Mouse (Mus musculus): ENCODE measurements around the gene Mab21l2. TPM values are rescaled to one million over a fixed set of nuclear protein-coding genes. Genes with fewer than 3 reads are reported as not detected.

Mab21l2 gene
- polyA plus RNA-seq, 1 experiment from 2014 or later: 1.5 TPM

GRCm38 (mm10) chr3:86560281-86561022 is 12.0 kb upstream of the Mab21l2 start:
- Histone ChIP-seq H3K36me3 (ENCODE audit: control insufficient read depth, insufficient read depth, low read length) (no peaks in the 10 kb centered on the region), H3K4me3 (ENCODE audit: control insufficient read depth in 1 of 2, insufficient read depth in 1 of 2, low read depth in 1 of 2, low read length in 2 of 2) (no peak overlapping the region), H3K27ac (replicated peaks in 1 of 2; ENCODE audit: control insufficient read depth in 1 of 2, insufficient read depth in 1 of 2, low read depth in 2 of 2, low read length in 2 of 2) (no peak overlapping the region), H3K9ac (ENCODE audit: low read length) (no peak overlapping the region), H3K4me2 (ENCODE audit: low read length) (no peak overlapping the region), H3K27me3 (ENCODE audit: control insufficient read depth, insufficient read depth, low read length) (no peaks in the 10 kb centered on the region), H3K4me1 (ENCODE audit: control insufficient read depth in 2 of 2, insufficient read depth in 2 of 2, low read length in 2 of 2) (no peaks in the 10 kb centered on the region), H3K9me3 (ENCODE audit: control insufficient read depth, low read length) (no peaks in the 10 kb centered on the region)
- 84% methylated on average over 4 of the region's 4 CpGs for WGBS
- ATAC-seq (ENCODE audit: insufficient number of reproducible peaks, insufficient read depth, low FRiP score, low read depth): no peak

- 71% methylated on average over 4 of the region's 4 CpGs for WGBS
- no peaks in the 10 kb centered on the region for H3K27me3 ChIP-seq (ENCODE audit: control insufficient read depth, insufficient read depth, low read length)
- no peak overlapping the region for H3K4me3 ChIP-seq (ENCODE audit: control insufficient read depth in 1 of 2, insufficient read depth in 1 of 2, low read depth in 1 of 2, low read length in 2 of 2)
- H3K36me3 ChIP-seq (ENCODE audit: control insufficient read depth, insufficient read depth, low read length): no peaks in the 10 kb centered on the region
- ATAC-seq (ENCODE audit: insufficient number of reproducible peaks, insufficient read depth, low FRiP score, low read depth): no peak
- H3K9ac ChIP-seq (ENCODE audit: low read length): no peak overlapping the region
- no peaks in the 10 kb centered on the region for H3K9me3 ChIP-seq (ENCODE audit: control insufficient read depth, low read length)
- H3K4me2 ChIP-seq (ENCODE audit: low read length): no peak overlapping the region
- H3K4me1 ChIP-seq (ENCODE audit: control insufficient read depth in 2 of 2, insufficient read depth in 2 of 2, low read length in 2 of 2): no peaks in the 10 kb centered on the region
- no peak overlapping the region for H3K27ac ChIP-seq (replicated peaks in 1 of 2; ENCODE audit: control insufficient read depth in 1 of 2, insufficient read depth in 1 of 2, low read depth in 2 of 2, low read length in 2 of 2)
These were observed 11.2 kb upstream of the Mab21l2 start for GRCm38 (mm10) chr3:86559635-86560034.

GRCm38 (mm10) chr3:86558976-86559375 is 10.5 kb upstream of the Mab21l2 start:
- Histone ChIP-seq H3K4me2 (ENCODE audit: low read length) (no peak overlapping the region), H3K4me1 (ENCODE audit: control insufficient read depth in 2 of 2, insufficient read depth in 2 of 2, low read length in 2 of 2) (no peaks in the 10 kb centered on the region), H3K36me3 (ENCODE audit: control insufficient read depth, insufficient read depth, low read length) (no peaks in the 10 kb centered on the region), H3K9me3 (ENCODE audit: control insufficient read depth, low read length) (no peaks in the 10 kb centered on the region), H3K4me3 (ENCODE audit: control insufficient read depth in 1 of 2, insufficient read depth in 1 of 2, low read depth in 1 of 2, low read length in 2 of 2) (no peak overlapping the region), H3K9ac (ENCODE audit: low read length) (no peak overlapping the region), H3K27ac (replicated peaks in 1 of 2; ENCODE audit: control insufficient read depth in 1 of 2, insufficient read depth in 1 of 2, low read depth in 2 of 2, low read length in 2 of 2) (no peak overlapping the region), H3K27me3 (ENCODE audit: control insufficient read depth, insufficient read depth, low read length) (no peaks in the 10 kb centered on the region)
- ATAC-seq (ENCODE audit: insufficient number of reproducible peaks, insufficient read depth, low FRiP score, low read depth): no peak
- WGBS: 39% methylated on average over 1 of the region's 1 CpGs

- 67% methylated on average over 5 of the region's 5 CpGs for WGBS
- Histone ChIP-seq H3K9me3 (ENCODE audit: control insufficient read depth, low read length) (no peaks in the 10 kb centered on the region), H3K9ac (ENCODE audit: low read length) (no peak overlapping the region), H3K4me1 (ENCODE audit: control insufficient read depth in 2 of 2, insufficient read depth in 2 of 2, low read length in 2 of 2) (peaks cover 5 to 14% of the 10 kb centered on the region in 2 experiments; a peak in 3 of 4 replicates), H3K27ac (replicated peaks in 1 of 2; ENCODE audit: control insufficient read depth in 1 of 2, insufficient read depth in 1 of 2, low read depth in 2 of 2, low read length in 2 of 2) (no peak overlapping the region), H3K36me3 (ENCODE audit: control insufficient read depth, insufficient read depth, low read length) (no peaks in the 10 kb centered on the region), H3K4me2 (ENCODE audit: low read length) (no peak overlapping the region), H3K4me3 (ENCODE audit: control insufficient read depth in 1 of 2, insufficient read depth in 1 of 2, low read depth in 1 of 2, low read length in 2 of 2) (no peak overlapping the region), H3K27me3 (ENCODE audit: control insufficient read depth, insufficient read depth, low read length) (peaks cover 32% of the 10 kb centered on the region)
- ATAC-seq (ENCODE audit: insufficient number of reproducible peaks, insufficient read depth, low FRiP score, low read depth): no peak
These were observed 3.7 kb upstream of the Mab21l2 start for GRCm38 (mm10) chr3:86552170-86552569.

- Histone ChIP-seq H3K9me3 (ENCODE audit: control insufficient read depth, low read length) (no peaks in the 10 kb centered on the region), H3K36me3 (ENCODE audit: control insufficient read depth, insufficient read depth, low read length) (no peaks in the 10 kb centered on the region), H3K27me3 (ENCODE audit: control insufficient read depth, insufficient read depth, low read length) (peaks cover 32% of the 10 kb centered on the region), H3K27ac (replicated peaks in 1 of 2; ENCODE audit: control insufficient read depth in 1 of 2, insufficient read depth in 1 of 2, low read depth in 2 of 2, low read length in 2 of 2) (no peak overlapping the region), H3K9ac (ENCODE audit: low read length) (no peak overlapping the region), H3K4me2 (ENCODE audit: low read length) (peak overlapping the region; percentile 15), H3K4me3 (ENCODE audit: control insufficient read depth in 1 of 2, insufficient read depth in 1 of 2, low read depth in 1 of 2, low read length in 2 of 2) (no peak overlapping the region), H3K4me1 (ENCODE audit: control insufficient read depth in 2 of 2, insufficient read depth in 2 of 2, low read length in 2 of 2) (peaks cover 5 to 23% of the 10 kb centered on the region in 2 experiments)
- ATAC-seq (ENCODE audit: insufficient number of reproducible peaks, insufficient read depth, low FRiP score, low read depth): no peak
- 43% methylated on average over 8 of the region's 8 CpGs for WGBS
These were observed 2.7 kb upstream of the Mab21l2 start for GRCm38 (mm10) chr3:86551011-86551728.

- no peaks in the 10 kb centered on the region for H3K36me3 ChIP-seq (ENCODE audit: control insufficient read depth, insufficient read depth, low read length)
- H3K27ac ChIP-seq (replicated peaks in 1 of 2; ENCODE audit: control insufficient read depth in 1 of 2, insufficient read depth in 1 of 2, low read depth in 2 of 2, low read length in 2 of 2): no peak overlapping the region
- H3K9ac ChIP-seq (ENCODE audit: low read length): no peak overlapping the region
- no peaks in the 10 kb centered on the region for H3K9me3 ChIP-seq (ENCODE audit: control insufficient read depth, low read length)
- no peak for ATAC-seq (ENCODE audit: insufficient number of reproducible peaks, insufficient read depth, low FRiP score, low read depth)
- WGBS: 16% methylated on average over 22 of the region's 22 CpGs
- H3K4me3 ChIP-seq (ENCODE audit: control insufficient read depth in 1 of 2, insufficient read depth in 1 of 2, low read depth in 1 of 2, low read length in 2 of 2): peak overlapping the region; percentile 2 to 19; a peak in 2 of 4 replicates
- peaks cover 32% of the 10 kb centered on the region for H3K27me3 ChIP-seq (ENCODE audit: control insufficient read depth, insufficient read depth, low read length)
- H3K4me1 ChIP-seq (ENCODE audit: control insufficient read depth in 2 of 2, insufficient read depth in 2 of 2, low read length in 2 of 2): peaks cover 5 to 25% of the 10 kb centered on the region in 2 experiments
- H3K4me2 ChIP-seq (ENCODE audit: low read length): peak overlapping the region; percentile 15
These were observed 2.0 kb upstream of the Mab21l2 start for GRCm38 (mm10) chr3:86550301-86551010.

GRCm38 (mm10) chr3:86547251-86547791 is 1.1 kb downstream of the Mab21l2 start:
- Histone ChIP-seq H3K27me3 (ENCODE audit: control insufficient read depth, insufficient read depth, low read length) (peaks cover 35% of the 10 kb centered on the region), H3K4me1 (ENCODE audit: control insufficient read depth in 2 of 2, insufficient read depth in 2 of 2, low read length in 2 of 2) (peaks cover 5 to 25% of the 10 kb centered on the region in 2 experiments), H3K9ac (ENCODE audit: low read length) (peak overlapping the region; percentile 69), H3K36me3 (ENCODE audit: control insufficient read depth, insufficient read depth, low read length) (no peaks in the 10 kb centered on the region), H3K27ac (replicated peaks in 1 of 2; ENCODE audit: control insufficient read depth in 1 of 2, insufficient read depth in 1 of 2, low read depth in 2 of 2, low read length in 2 of 2) (peak overlapping the region; percentile 34 to 36; a peak in 3 of 4 replicates), H3K4me2 (ENCODE audit: low read length) (peak overlapping the region; percentile 95), H3K4me3 (ENCODE audit: control insufficient read depth in 1 of 2, insufficient read depth in 1 of 2, low read depth in 1 of 2, low read length in 2 of 2) (peak overlapping the region; percentile 53 to 55), H3K9me3 (ENCODE audit: control insufficient read depth, low read length) (no peaks in the 10 kb centered on the region)
- ATAC-seq (ENCODE audit: insufficient number of reproducible peaks, insufficient read depth, low FRiP score, low read depth): no peak
- under 1% methylated on average over 42 of the region's 42 CpGs for WGBS

Measured in heart, embryonic 14.5 days (tissue).